In the genomic region with DNA sequence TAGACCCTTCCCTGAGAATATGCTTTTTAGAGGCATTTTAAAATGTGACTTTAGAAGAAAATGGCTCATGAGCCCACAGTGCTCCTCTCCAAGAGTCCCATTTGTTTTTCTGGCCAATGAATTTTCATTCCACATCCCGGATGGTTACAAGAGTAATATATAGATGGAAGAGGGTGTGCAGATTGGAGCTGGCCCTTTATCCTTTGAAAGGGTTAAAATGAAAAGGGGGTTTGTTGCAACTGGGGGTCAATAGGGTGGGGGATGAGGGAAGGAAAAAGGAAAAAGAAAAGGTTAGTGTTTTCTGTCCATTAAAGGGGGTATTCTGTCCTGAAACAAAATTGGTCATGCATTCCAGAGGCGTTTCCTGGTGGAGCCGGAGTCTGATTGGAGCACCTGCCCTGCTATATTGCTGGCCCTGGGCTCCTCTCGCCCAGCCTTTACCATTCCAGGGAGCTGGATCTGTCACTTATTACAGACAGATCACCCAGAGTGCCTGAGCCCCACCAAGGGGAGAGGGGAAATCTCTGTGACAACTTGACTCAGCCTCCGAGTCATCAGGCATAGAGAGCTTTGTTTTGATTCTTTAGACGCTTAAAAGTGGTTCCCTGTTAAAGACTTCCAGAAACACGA, we compare ENCODE assay signal across 11 mouse cellular contexts.
DNase-seq lines count a peak whose midpoint lies in the region; ATAC-seq and TF ChIP-seq lines count a peak whose summit lies in the region.
"Had no signal": no experiment of that assay in that cellular context is flagged by ENCODE, and none has a peak within 500 bp of the region (broad histone marks: within the 10 kb centered on the region; RNA-seq: fewer than 3 reads in every experiment).

No protein-coding gene starts in this region.

- H3K4me1 ChIP-seq in hindbrain, embryonic 11.5 days (replicated peaks; ENCODE audit: control insufficient read depth, insufficient read depth, low read length): no peaks in the 10 kb centered on the region
- H3K4me1 ChIP-seq in midbrain, embryonic 14.5 days (ENCODE audit: control insufficient read depth, insufficient read depth, low read length): peaks cover 10% of the 10 kb centered on the region
- no peaks in the 10 kb centered on the region for H3K4me1 ChIP-seq in liver, postnatal 0 days (ENCODE audit: insufficient read depth)

- no peak for TF ChIP-seq POLR2A in brain, embryonic 14.5 days (IDR thresholded peaks at IDR 0.05; ENCODE audit: borderline replicate concordance, extremely low read depth, insufficient read depth, insufficient read length, poor library complexity, severe bottlenecking)

- CTCF ChIA-PET in Patski (lab: Charles Lee): interaction anchor here (1.4 to 1.5 kb wide), 2 partner anchors 9 to 10 kb away, joined by 4 to 6 read pairs; no protein-coding TSS in a partner anchor

- 14% methylated on average over 7 of the region's 7 CpGs for WGBS in hindbrain, embryonic 11.5 days
- under 1% methylated on average over 7 of the region's 7 CpGs for WGBS in midbrain, embryonic 14.5 days
- whole genome bisulfite sequencing in liver, postnatal 0 days (ENCODE audit: insufficient replicate concordance): 64% methylated on average over 7 of the region's 7 CpGs

- H3K4me2 ChIP-seq in hindbrain, embryonic 11.5 days (replicated peaks; ENCODE audit: low read depth, low read length): no peak overlapping the region
- peak overlapping the region; percentile 44 for H3K4me2 ChIP-seq in midbrain, embryonic 14.5 days (ENCODE audit: low read length)
- H3K4me2 ChIP-seq in liver, postnatal 0 days (ENCODE audit: low read depth, low read length): no peak overlapping the region

- peak; percentile 60 for ATAC-seq in Patski
- ATAC-seq in hindbrain, embryonic 11.5 days (ENCODE audit: low FRiP score): peak; percentile 94
- peak; percentile 87 for ATAC-seq in midbrain, embryonic 14.5 days (ENCODE audit: low FRiP score, low TSS enrichment)
- no peak for ATAC-seq in liver, postnatal 0 days

- no peak overlapping the region for H3K4me3 ChIP-seq in hindbrain, embryonic 11.5 days (ENCODE audit: low read depth, low read length)
- H3K4me3 ChIP-seq in midbrain, embryonic 14.5 days (replicated peaks; ENCODE audit: low read depth, low read length): no peak overlapping the region
- no peak overlapping the region for H3K4me3 ChIP-seq in liver, postnatal 0 days (ENCODE audit: low read depth, low read length)

- TF ChIP-seq EP300 in liver, postnatal 0 days (IDR thresholded peaks at IDR 0.05; ENCODE audit: low read depth): no peak

- no peak overlapping the region for H3K27ac ChIP-seq in hindbrain, embryonic 11.5 days (ENCODE audit: low read depth, low read length)
- H3K27ac ChIP-seq in midbrain, embryonic 14.5 days (replicated peaks; ENCODE audit: low read depth, low read length): no peak overlapping the region
- H3K27ac ChIP-seq in liver, postnatal 0 days (ENCODE audit: low read depth): no peak overlapping the region
- H3K27ac ChIP-seq: macrophage had no signal

- peaks cover 20% of the 10 kb centered on the region for H3K27me3 ChIP-seq in Patski
- no peaks in the 10 kb centered on the region for H3K27me3 ChIP-seq in hindbrain, embryonic 11.5 days (ENCODE audit: control insufficient read depth, insufficient read depth, low read length)
- no peaks in the 10 kb centered on the region for H3K27me3 ChIP-seq in midbrain, embryonic 14.5 days (ENCODE audit: control insufficient read depth, insufficient read depth, low read length)
- H3K27me3 ChIP-seq in liver, postnatal 0 days (ENCODE audit: insufficient read depth, low read length): no peaks in the 10 kb centered on the region

- no peak overlapping the region for H3K9ac ChIP-seq in hindbrain, embryonic 11.5 days (ENCODE audit: low read depth, low read length)
- no peak overlapping the region for H3K9ac ChIP-seq in midbrain, embryonic 14.5 days (replicated peaks; ENCODE audit: low read length)
- H3K9ac ChIP-seq in liver, postnatal 0 days (replicated peaks): no peak overlapping the region

- in situ Hi-C loops in Patski (cut with MboI; ENCODE audit: low pct_unique_long_range_greater_than_20kb): no loop called here

- no peaks in the 10 kb centered on the region for H3K36me3 ChIP-seq in hindbrain, embryonic 11.5 days (ENCODE audit: control insufficient read depth, insufficient read depth, low read length)
- H3K36me3 ChIP-seq in midbrain, embryonic 14.5 days (ENCODE audit: control insufficient read depth, insufficient read depth, low read length): no peaks in the 10 kb centered on the region
- no peaks in the 10 kb centered on the region for H3K36me3 ChIP-seq in liver, postnatal 0 days (replicated peaks; ENCODE audit: insufficient read depth, low read length)

- no peaks in the 10 kb centered on the region for H3K9me3 ChIP-seq in hindbrain, embryonic 11.5 days (ENCODE audit: control insufficient read depth, low read length)
- no peaks in the 10 kb centered on the region for H3K9me3 ChIP-seq in midbrain, embryonic 14.5 days (ENCODE audit: control insufficient read depth, low read length)
- H3K9me3 ChIP-seq in liver, postnatal 0 days (ENCODE audit: low read length): no peaks in the 10 kb centered on the region

- no peak for TF ChIP-seq CTCF in Patski (IDR thresholded peaks at IDR 0.05)
- no peak for TF ChIP-seq CTCF in brain, embryonic 14.5 days (IDR thresholded peaks at IDR 0.05; ENCODE audit: borderline replicate concordance, extremely low read depth, insufficient read depth, insufficient read length)
- no peak for TF ChIP-seq CTCF in liver, postnatal 0 days (IDR thresholded peaks at IDR 0.05; ENCODE audit: low read depth)

- POLR2A ChIA-PET in Patski (lab: Charles Lee): no interaction called here

- no peak for DNase-seq in Patski (ENCODE audit: low read depth, low spot score)
- DNase-seq in brain, embryonic 14.5 days (ENCODE audit: low read depth): peak; percentile 28
- DNase-seq in hindbrain, embryonic 11.5 days (ENCODE audit: low spot score): peak; percentile 22
- DNase-seq in midbrain, embryonic 14.5 days: peak; percentile 47
- no peak for DNase-seq in cerebellum, postnatal 25 days
- no peak for DNase-seq in liver, postnatal 0 days
- no peak for DNase-seq in lung, adult 18-20 months
- DNase-seq: adrenal gland, postnatal 36 days; cerebellum, adult 11 months; heart, adult 11 months had no signal

Comparison
In these comparisons a context has a peak if more than half of its experiments do, and no peak if none do; other contexts are left out.
1. DNase-seq: peak in brain, embryonic 14.5 days (single experiment), hindbrain, embryonic 11.5 days (single experiment) and midbrain, embryonic 14.5 days (single experiment); none in Patski (single experiment), cerebellum, postnatal 25 days (0 of 2), liver, postnatal 0 days (single experiment) and lung, adult 18-20 months (0 of 2).